Comparison of ENCODE assay signal across 9 mouse cellular contexts in the genomic region with DNA sequence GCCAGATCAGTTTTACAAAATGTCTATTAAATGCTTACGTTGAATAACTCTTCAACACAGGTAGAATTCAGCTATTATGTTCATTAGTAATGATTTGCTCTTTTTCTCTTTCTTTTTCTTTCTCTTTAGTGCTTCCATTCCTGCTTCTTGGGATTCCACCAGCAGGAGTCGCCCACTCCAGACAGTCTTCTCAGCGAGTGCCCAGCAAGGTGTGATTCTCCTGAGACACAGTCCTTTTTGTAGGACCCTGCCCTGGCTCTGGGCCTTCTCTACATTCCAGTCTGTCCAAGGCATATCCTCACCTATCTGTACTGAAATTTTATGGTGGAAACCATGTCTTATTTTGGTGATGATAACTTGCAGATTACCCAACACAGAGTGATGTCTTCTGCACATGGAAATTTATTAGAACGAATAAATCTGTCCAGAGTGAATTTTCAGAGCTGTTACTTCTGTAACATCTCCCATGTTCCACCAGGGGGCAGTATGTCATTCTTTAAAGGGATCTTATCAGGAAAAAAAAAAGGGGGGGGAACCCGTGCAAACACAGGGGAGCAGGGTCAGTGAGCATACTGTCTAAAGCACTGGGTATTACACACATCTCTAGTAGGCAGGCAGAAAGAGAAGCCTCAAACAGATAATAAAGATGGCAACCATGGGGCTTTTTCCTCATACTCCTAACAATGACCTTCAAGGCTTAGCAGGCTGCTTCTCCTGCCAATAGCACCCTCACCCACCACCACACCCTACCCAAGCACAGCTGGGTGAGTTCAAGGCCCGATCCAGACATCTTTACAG. TPM values are rescaled to one million over a fixed set of nuclear protein-coding genes. Genes with fewer than 3 reads are reported as not detected.
DNase-seq lines count a peak whose midpoint lies in the region; ATAC-seq and TF ChIP-seq lines count a peak whose summit lies in the region.
"Had no signal": no experiment of that assay in that cellular context is flagged by ENCODE, and none has a peak within 500 bp of the region (broad histone marks: within the 10 kb centered on the region; RNA-seq: fewer than 3 reads in every experiment).

No protein-coding gene starts in this region.

- TF ChIP-seq CTCF in heart, postnatal 0 days (IDR thresholded peaks at IDR 0.05; ENCODE audit: low read depth) = peak; percentile 44

- 36% methylated on average over 6 of the region's 6 CpGs for WGBS in heart, postnatal 0 days
- 36% methylated on average over 6 of the region's 6 CpGs for WGBS in heart, embryonic 12.5 days
- 41% methylated on average over 6 of the region's 6 CpGs for WGBS in intestine, embryonic 15.5 days

- H3K9me3 ChIP-seq in heart, postnatal 0 days (replicated peaks; ENCODE audit: control insufficient read depth, low read length) = no peaks in the 10 kb centered on the region
- no peaks in the 10 kb centered on the region for H3K9me3 ChIP-seq in heart, embryonic 12.5 days (replicated peaks)
- H3K9me3 ChIP-seq in intestine, embryonic 15.5 days = no peaks in the 10 kb centered on the region

- ATAC-seq in heart, postnatal 0 days (ENCODE audit: insufficient read depth, low read depth) = no peak
- ATAC-seq in heart, embryonic 12.5 days (ENCODE audit: insufficient number of reproducible peaks, low FRiP score) = no peak
- ATAC-seq in intestine, embryonic 15.5 days = peak; percentile 26; the same call in 1 of the 2 replicates
- no peak for ATAC-seq in erythroid progenitor cell, adult 5-6 weeks (replicated peaks; ENCODE audit: low FRiP score, poor library complexity, severe bottlenecking)

- no peaks in the 10 kb centered on the region for H3K4me1 ChIP-seq in heart, postnatal 0 days (ENCODE audit: control insufficient read depth, insufficient read depth)
- no peaks in the 10 kb centered on the region for H3K4me1 ChIP-seq in heart, embryonic 12.5 days (replicated peaks)
- 0 out of 2 replicates have a peak, but pooled peaks cover 6% of the 10 kb centered on the region for H3K4me1 ChIP-seq in intestine, embryonic 15.5 days (replicated peaks)

- no peak overlapping the region for H3K4me2 ChIP-seq in heart, postnatal 0 days (ENCODE audit: low read depth, low read length)
- H3K4me2 ChIP-seq in heart, embryonic 12.5 days = no peak overlapping the region
- H3K4me2 ChIP-seq in intestine, embryonic 15.5 days (replicated peaks) = no peak overlapping the region

- H3K27ac ChIP-seq in heart, postnatal 0 days (ENCODE audit: low read depth) = no peak overlapping the region
- H3K27ac ChIP-seq in heart, embryonic 12.5 days (ENCODE audit: poor library complexity, severe bottlenecking) = no peak overlapping the region
- no peak overlapping the region for H3K27ac ChIP-seq in intestine, embryonic 15.5 days

- H3K9ac ChIP-seq in heart, postnatal 0 days (replicated peaks; ENCODE audit: low read depth, low read length) = no peak overlapping the region
- H3K9ac ChIP-seq in heart, embryonic 12.5 days = no peak overlapping the region
- H3K9ac ChIP-seq in intestine, embryonic 15.5 days = no peak overlapping the region

- H3K4me3 ChIP-seq in heart, postnatal 0 days (ENCODE audit: low read depth, low read length) = no peak overlapping the region
- no peak overlapping the region for H3K4me3 ChIP-seq in heart, embryonic 12.5 days
- no peak overlapping the region for H3K4me3 ChIP-seq in intestine, embryonic 15.5 days (replicated peaks)
- H3K4me3 ChIP-seq: myocyte had no signal

- H3K36me3 ChIP-seq in heart, postnatal 0 days (replicated peaks; ENCODE audit: control insufficient read depth, insufficient read depth, low read length) = no peaks in the 10 kb centered on the region
- H3K36me3 ChIP-seq in heart, embryonic 12.5 days = no peaks in the 10 kb centered on the region
- H3K36me3 ChIP-seq in intestine, embryonic 15.5 days = no peaks in the 10 kb centered on the region

- no peaks in the 10 kb centered on the region for H3K27me3 ChIP-seq in heart, postnatal 0 days (ENCODE audit: control insufficient read depth, insufficient read depth, low read length)
- no peaks in the 10 kb centered on the region for H3K27me3 ChIP-seq in heart, embryonic 12.5 days (replicated peaks)
- no peaks in the 10 kb centered on the region for H3K27me3 ChIP-seq in intestine, embryonic 15.5 days (replicated peaks)

- peak; percentile 39 for DNase-seq in heart, postnatal 0 days (ENCODE audit: low spot score)
- DNase-seq in NIH3T3 (ENCODE audit: low read depth) = peak; percentile 85
- peak; percentile 61 for DNase-seq in mesoderm, embryonic 11.5 days (ENCODE audit: low read depth, low spot score)
- DNase-seq in thymus, postnatal 14 days = no peak
- DNase-seq in thymus, postnatal 36 days = no peak

- TF ChIP-seq EP300 in heart, postnatal 0 days (IDR thresholded peaks at IDR 0.05; ENCODE audit: low read depth) = no peak

RNA-seq across cellular contexts. Expression of a gene that starts 37.4 kb away (rescaled TPM):
- total RNA-seq in heart, postnatal 0 days (2014; rRNA removed; ENCODE audit: low replicate concordance) = 3.7 and 7.5 TPM in 2 replicates
- 2.1 and 2.3 TPM in 2 replicates for polyA plus RNA-seq in heart, postnatal 0 days (2015; fragmentation: Nextera tagmentation; extraction: Ambion mirVana)
- 1.6 and 2.0 TPM in 2 replicates for polyA plus RNA-seq in heart, embryonic 12.5 days (2016; fragmentation: Nextera tagmentation; extraction: Ambion mirVana)
- 23.4 and 23.6 TPM in 2 replicates for polyA plus RNA-seq in intestine, embryonic 15.5 days (2015; fragmentation: Nextera tagmentation; extraction: Ambion mirVana)
- total RNA-seq in erythroid progenitor cell, adult 5-6 weeks (2015; ENCODE audit: low replicate concordance) = not detected in 2 replicates
- total RNA-seq in erythroid progenitor cell, adult 5-6 weeks (2017; ENCODE audit: low replicate concordance) = not detected in 2 replicates

RNA-seq across cellular contexts. Expression of a gene that starts 39.1 kb away (rescaled TPM):
- 0.46 and 2.5 TPM in 2 replicates for total RNA-seq in heart, postnatal 0 days (2014; rRNA removed; ENCODE audit: low replicate concordance)
- 0.70 and 0.99 TPM in 2 replicates for polyA plus RNA-seq in heart, postnatal 0 days (2015; fragmentation: Nextera tagmentation; extraction: Ambion mirVana)
- polyA plus RNA-seq in heart, embryonic 12.5 days (2016; fragmentation: Nextera tagmentation; extraction: Ambion mirVana) = not detected in 2 replicates
- not detected in 2 replicates for polyA plus RNA-seq in intestine, embryonic 15.5 days (2015; fragmentation: Nextera tagmentation; extraction: Ambion mirVana)
- total RNA-seq in erythroid progenitor cell, adult 5-6 weeks (2015; ENCODE audit: low replicate concordance) = not detected in 2 replicates
- not detected in 2 replicates for total RNA-seq in erythroid progenitor cell, adult 5-6 weeks (2017; ENCODE audit: low replicate concordance)
- polyA plus RNA-seq: myocyte had no signal

Comparison
In these comparisons a context has a peak if more than half of its experiments do, and no peak if none do; other contexts are left out.
1. DNase-seq: peak in heart, postnatal 0 days (single experiment), NIH3T3 (single experiment) and mesoderm, embryonic 11.5 days (single experiment); none in thymus, postnatal 14 days (single experiment) and thymus, postnatal 36 days (0 of 2).